Mouse (Mus musculus): Measurements from ENCODE around the gene Klf4. TPM values are rescaled to one million over a fixed set of nuclear protein-coding genes. Genes with fewer than 3 reads are reported as not detected.

Klf4 gene
- 8.2 and 12.4 TPM in 2 replicates for total RNA-seq (2014; rRNA removed)
- polyA plus RNA-seq (2015; fragmentation: Nextera tagmentation; extraction: Ambion mirVana) = 4.1 and 4.3 TPM in 2 replicates

- H3K27me3 ChIP-seq (ENCODE audit: insufficient read depth, low read length) = peaks cover 6% of the 10 kb centered on the region; the same call in 1 of the 2 replicates
These were observed at the start of gene Klf4 for GRCm38 (mm10) chr4:55532407-55533195. Gene Klf4, minus strand, starts transcription at chr4:55532466.

DNA sequence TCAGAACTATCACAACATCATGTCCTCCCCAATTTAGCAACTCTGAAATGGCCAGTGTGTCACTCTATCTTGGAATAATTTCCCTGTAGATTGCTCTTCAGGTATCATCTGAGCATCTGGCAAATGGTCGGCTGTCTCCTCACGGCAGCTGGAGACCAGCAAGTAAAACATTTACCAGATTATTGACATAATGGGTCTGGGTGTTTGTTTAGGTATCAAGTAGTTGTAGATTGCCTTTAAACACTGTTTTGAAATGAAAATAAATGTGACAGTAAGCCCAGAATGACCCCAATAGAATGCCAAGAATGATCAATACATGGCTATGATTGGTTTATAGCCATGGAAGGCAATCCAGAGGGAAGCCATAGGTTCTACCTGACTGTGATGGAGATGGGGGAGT is 39.2 kb upstream of the Klf4 start:
- no peak for DNase-seq (ENCODE audit: low spot score)
- H3K27me3 ChIP-seq (ENCODE audit: insufficient read depth, low read length) = no peaks in the 10 kb centered on the region
- no peak overlapping the region for H3K9ac ChIP-seq (replicated peaks; ENCODE audit: low read length, poor library complexity, severe bottlenecking)
- H3K9me3 ChIP-seq (ENCODE audit: low read length) = no peaks in the 10 kb centered on the region
- no peaks in the 10 kb centered on the region for H3K4me1 ChIP-seq (ENCODE audit: insufficient read depth, low read length)
- no peak for ATAC-seq (ENCODE audit: low FRiP score)
- TF ChIP-seq CTCF (IDR thresholded peaks at IDR 0.05) = no peak
- H3K4me2 ChIP-seq (ENCODE audit: low read depth, low read length, poor library complexity, severe bottlenecking) = no peak overlapping the region
- H3K27ac ChIP-seq (ENCODE audit: low read depth, low read length) = no peak overlapping the region
- H3K36me3 ChIP-seq (ENCODE audit: insufficient read depth, low read length) = no peaks in the 10 kb centered on the region
- H3K4me3 ChIP-seq (ENCODE audit: low read depth, low read length) = no peak overlapping the region
- WGBS = 97% methylated on average over 2 of the region's 2 CpGs

More at GRCm38 (mm10) chr4:55532407-55533195, at the start of gene Klf4:
- Histone ChIP-seq H3K9ac (replicated peaks; ENCODE audit: low read length, poor library complexity, severe bottlenecking) (peak within 1 kb of the TSS; percentile 72), H3K4me3 (ENCODE audit: low read depth, low read length) (peak within 1 kb of the TSS; percentile 64), H3K9me3 (ENCODE audit: low read length) (no peaks in the 10 kb centered on the region), H3K27ac (ENCODE audit: low read depth, low read length) (peak within 1 kb of the TSS; percentile 81), H3K4me2 (ENCODE audit: low read depth, low read length, poor library complexity, severe bottlenecking) (peak within 1 kb of the TSS; percentile 94), H3K4me1 (ENCODE audit: insufficient read depth, low read length) (0 out of 2 replicates have a peak, but pooled peaks cover 3% of the 10 kb centered on the region), H3K36me3 (ENCODE audit: insufficient read depth, low read length) (no peaks in the 10 kb centered on the region)
- peak; percentile 11; the same call in 1 of the 2 replicates for TF ChIP-seq CTCF (IDR thresholded peaks at IDR 0.05)
- WGBS = 0% methylated on average over 29 of the region's 99 CpGs
- peak; percentile 91 for DNase-seq (ENCODE audit: low spot score)
- ATAC-seq (ENCODE audit: low FRiP score) = peak; percentile 91

DNA sequence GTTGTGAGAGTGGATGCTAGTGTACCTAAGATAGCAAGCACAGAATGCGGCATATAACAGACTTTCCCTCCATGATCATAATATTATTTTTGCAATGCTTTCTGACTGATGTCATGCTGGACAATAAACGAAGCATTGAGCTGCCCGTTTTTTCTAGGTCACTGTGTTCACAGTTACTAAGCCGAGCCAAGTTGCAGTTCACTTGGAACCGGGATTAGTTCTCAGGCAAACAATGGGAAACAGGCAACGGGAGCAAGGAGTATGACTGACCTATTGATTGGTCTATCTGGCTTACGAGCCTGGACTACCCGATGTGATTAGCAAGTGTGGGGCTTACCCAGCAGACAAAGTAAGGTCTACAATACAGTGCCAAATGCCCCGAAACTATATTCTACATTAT is 35.7 kb upstream of the Klf4 start:
- no peak overlapping the region for H3K9ac ChIP-seq (replicated peaks; ENCODE audit: low read length, poor library complexity, severe bottlenecking)
- no peak for TF ChIP-seq CTCF (IDR thresholded peaks at IDR 0.05)
- no peak overlapping the region for H3K27ac ChIP-seq (ENCODE audit: low read depth, low read length)
- no peak for DNase-seq (ENCODE audit: low spot score)
- no peak for ATAC-seq (ENCODE audit: low FRiP score)
- no peaks in the 10 kb centered on the region for H3K27me3 ChIP-seq (ENCODE audit: insufficient read depth, low read length)
- no peaks in the 10 kb centered on the region for H3K36me3 ChIP-seq (ENCODE audit: insufficient read depth, low read length)
- H3K9me3 ChIP-seq (ENCODE audit: low read length) = no peaks in the 10 kb centered on the region
- no peak overlapping the region for H3K4me2 ChIP-seq (ENCODE audit: low read depth, low read length, poor library complexity, severe bottlenecking)
- WGBS = 32% methylated on average over 9 of the region's 9 CpGs
- H3K4me1 ChIP-seq (ENCODE audit: insufficient read depth, low read length) = no peaks in the 10 kb centered on the region
- H3K4me3 ChIP-seq (ENCODE audit: low read depth, low read length) = no peak overlapping the region

- Histone ChIP-seq H3K36me3 (ENCODE audit: insufficient read depth, low read length) (no peaks in the 10 kb centered on the region), H3K4me2 (ENCODE audit: low read depth, low read length, poor library complexity, severe bottlenecking) (no peak overlapping the region), H3K9ac (replicated peaks; ENCODE audit: low read length, poor library complexity, severe bottlenecking) (no peak overlapping the region), H3K4me3 (ENCODE audit: low read depth, low read length) (no peak overlapping the region), H3K9me3 (ENCODE audit: low read length) (no peaks in the 10 kb centered on the region), H3K27me3 (ENCODE audit: insufficient read depth, low read length) (no peaks in the 10 kb centered on the region), H3K27ac (ENCODE audit: low read depth, low read length) (no peak overlapping the region), H3K4me1 (ENCODE audit: insufficient read depth, low read length) (no peaks in the 10 kb centered on the region)
- DNase-seq (ENCODE audit: low spot score) = no peak
- no peak for TF ChIP-seq CTCF (IDR thresholded peaks at IDR 0.05)
- 37% methylated on average over 5 of the region's 5 CpGs for WGBS
- ATAC-seq (ENCODE audit: low FRiP score) = no peak
These were observed 35.3 kb upstream of the Klf4 start for GRCm38 (mm10) chr4:55567575-55567974.

GRCm38 (mm10) chr4:55564317-55564716 is 32.1 kb upstream of the Klf4 start:
- Histone ChIP-seq H3K9me3 (ENCODE audit: low read length) (no peaks in the 10 kb centered on the region), H3K27me3 (ENCODE audit: insufficient read depth, low read length) (no peaks in the 10 kb centered on the region), H3K4me3 (ENCODE audit: low read depth, low read length) (no peak overlapping the region), H3K9ac (replicated peaks; ENCODE audit: low read length, poor library complexity, severe bottlenecking) (no peak overlapping the region), H3K36me3 (ENCODE audit: insufficient read depth, low read length) (no peaks in the 10 kb centered on the region), H3K27ac (ENCODE audit: low read depth, low read length) (no peak overlapping the region), H3K4me2 (ENCODE audit: low read depth, low read length, poor library complexity, severe bottlenecking) (no peak overlapping the region), H3K4me1 (ENCODE audit: insufficient read depth, low read length) (no peaks in the 10 kb centered on the region; the same call in 1 of the 2 replicates)
- no peak for TF ChIP-seq CTCF (IDR thresholded peaks at IDR 0.05)
- ATAC-seq (ENCODE audit: low FRiP score) (no peak), DNase-seq (ENCODE audit: low spot score) (no peak)
- WGBS = 91% methylated on average over 2 of the region's 2 CpGs

DNA sequence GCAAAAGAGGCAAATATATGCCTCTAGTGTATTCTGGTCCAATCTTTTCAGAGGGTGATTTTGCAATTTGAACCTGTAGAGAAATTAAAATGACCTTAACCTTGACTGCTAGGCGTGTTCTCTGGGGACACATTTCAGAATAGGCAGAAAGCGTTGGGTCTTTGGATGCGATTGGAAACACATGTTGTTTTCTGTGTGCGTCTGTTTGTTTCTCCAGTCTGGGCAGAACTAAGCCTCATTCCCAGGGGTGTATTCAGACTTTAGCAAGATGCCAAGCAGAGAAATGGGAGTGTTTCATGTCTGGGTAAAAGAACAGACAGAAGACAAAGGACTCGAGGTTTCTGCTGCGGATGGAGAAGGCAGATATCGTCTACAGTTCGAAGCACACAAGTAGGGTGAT is 30.8 kb upstream of the Klf4 start:
- ATAC-seq (ENCODE audit: low FRiP score) = no peak

More for the DNA sequence above, 30.8 kb upstream of the Klf4 start:
- peak; percentile 16 for DNase-seq (ENCODE audit: low spot score)
- no peak for TF ChIP-seq CTCF (IDR thresholded peaks at IDR 0.05)
- Histone ChIP-seq H3K27ac (ENCODE audit: low read depth, low read length) (no peak overlapping the region), H3K36me3 (ENCODE audit: insufficient read depth, low read length) (no peaks in the 10 kb centered on the region), H3K9me3 (ENCODE audit: low read length) (no peaks in the 10 kb centered on the region), H3K27me3 (ENCODE audit: insufficient read depth, low read length) (no peaks in the 10 kb centered on the region), H3K4me2 (ENCODE audit: low read depth, low read length, poor library complexity, severe bottlenecking) (no peak overlapping the region), H3K9ac (replicated peaks; ENCODE audit: low read length, poor library complexity, severe bottlenecking) (no peak overlapping the region), H3K4me3 (ENCODE audit: low read depth, low read length) (no peak overlapping the region), H3K4me1 (ENCODE audit: insufficient read depth, low read length) (no peaks in the 10 kb centered on the region; the same call in 1 of the 2 replicates)
- WGBS = 56% methylated on average over 8 of the region's 8 CpGs
